Mouse (Mus musculus): ENCODE measurements at regions not wholly inside any gene's neighbourhood (a gene's known extent, or its start where the extent isn't known, plus 50 kb on each side); places are given as distances from the start of the nearest gene placed in this dataset.

- TF ChIP-seq GATA1 (IDR thresholded peaks at IDR 0.05; ENCODE audit: borderline replicate concordance, low read length) (no peak), FLI1 (IDR thresholded peaks at IDR 0.05; ENCODE audit: low read length) (no peak)
These were observed 169.5 kb upstream of the Nr2f2 start for GRCm38 (mm10) chr7:70536046-70536445.

Data from megakaryocyte, embryonic 14.5 days (primary cell).